ENCODE assay signal across 39 mouse cellular contexts in genomic region chr7:24410123-24410522, GRCm38 (mm10). TPM values are rescaled to one million over a fixed set of nuclear protein-coding genes. Genes with fewer than 3 reads are reported as not detected.
"Had no signal": no experiment of that assay in that cellular context is flagged by ENCODE, and none has a peak within 500 bp of the region (broad histone marks: within the 10 kb centered on the region; RNA-seq: fewer than 3 reads in every experiment).

No protein-coding gene starts in this region.

- DNase-seq: left cerebral cortex, postnatal 4 days; liver; liver, embryonic 13.5 days; liver, postnatal 0 days; lung, adult 18-20 months; lung, adult 2 months; lung, embryonic 14.5 days; lung, postnatal 10 days; lung, postnatal 14 days; lung, postnatal 36 days; lung, postnatal 4 days; midbrain, embryonic 14.5 days had no signal

- H3K27me3 ChIP-seq: limb, embryonic 12.5 days; limb, embryonic 13.5 days; limb, embryonic 15.5 days; liver, embryonic 12.5 days; liver, embryonic 13.5 days; liver, embryonic 15.5 days; lung, embryonic 15.5 days; megakaryocyte, embryonic 14.5 days; midbrain, embryonic 12.5 days; midbrain, embryonic 13.5 days; midbrain, embryonic 15.5 days; neural tube, embryonic 12.5 days had no signal

- H3K4me1 ChIP-seq: lung, embryonic 15.5 days; midbrain, embryonic 10.5 days; midbrain, embryonic 12.5 days had no signal

- H3K9me3 ChIP-seq: limb, embryonic 10.5 days; limb, embryonic 12.5 days; limb, embryonic 13.5 days; limb, embryonic 15.5 days; liver, embryonic 13.5 days; liver, embryonic 15.5 days; lung, embryonic 15.5 days; megakaryocyte, embryonic 14.5 days; midbrain, embryonic 12.5 days; midbrain, embryonic 13.5 days; midbrain, embryonic 15.5 days; neural tube, embryonic 12.5 days had no signal

- ATAC-seq: liver, embryonic 12.5 days; liver, postnatal 0 days; lung, postnatal 0 days; midbrain, embryonic 13.5 days; midbrain, embryonic 15.5 days; midbrain, embryonic 16.5 days had no signal

- H3K4me2 ChIP-seq: limb, embryonic 12.5 days; limb, embryonic 13.5 days; limb, embryonic 15.5 days; liver, embryonic 11.5 days; liver, embryonic 12.5 days; liver, embryonic 13.5 days; liver, embryonic 15.5 days; lung, embryonic 14.5 days; lung, embryonic 15.5 days; midbrain, embryonic 11.5 days; midbrain, embryonic 12.5 days; midbrain, embryonic 13.5 days; midbrain, embryonic 15.5 days; neural tube, embryonic 12.5 days had no signal

- H3K27ac ChIP-seq: limb, embryonic 10.5 days; limb, embryonic 12.5 days; limb, embryonic 13.5 days; limb, embryonic 15.5 days; liver, embryonic 12.5 days; liver, embryonic 13.5 days; liver, embryonic 14.5 days; liver, embryonic 15.5 days; lung, embryonic 15.5 days; macrophage; midbrain, embryonic 10.5 days; midbrain, embryonic 12.5 days; midbrain, embryonic 13.5 days; midbrain, embryonic 15.5 days; neural tube, embryonic 12.5 days had no signal

- H3K9ac ChIP-seq: limb, embryonic 12.5 days; limb, embryonic 13.5 days; limb, embryonic 15.5 days; liver, embryonic 12.5 days; liver, embryonic 13.5 days; liver, embryonic 14.5 days; liver, embryonic 15.5 days; liver, postnatal 0 days; lung, embryonic 14.5 days; lung, embryonic 15.5 days; midbrain, embryonic 12.5 days; midbrain, embryonic 13.5 days; midbrain, embryonic 15.5 days; neural tube, embryonic 12.5 days had no signal

- H3K4me3 ChIP-seq: limb, embryonic 10.5 days; limb, embryonic 12.5 days; limb, embryonic 13.5 days; limb, embryonic 15.5 days; liver, embryonic 12.5 days; liver, embryonic 13.5 days; liver, embryonic 15.5 days; lung, embryonic 15.5 days; megakaryocyte, embryonic 14.5 days; midbrain, embryonic 10.5 days; midbrain, embryonic 12.5 days; midbrain, embryonic 13.5 days; midbrain, embryonic 15.5 days; myocyte; neural tube, embryonic 12.5 days had no signal

RNA-seq across cellular contexts. Expression of gene Irgc1, which starts 42.0 kb away (rescaled TPM):
- polyA plus RNA-seq: limb, embryonic 10.5 days; limb, embryonic 11.5 days; limb, embryonic 12.5 days; limb, embryonic 13.5 days; limb, embryonic 14.5 days; liver, adult 2 months; liver, embryonic 11.5 days; liver, embryonic 12.5 days; liver, embryonic 13.5 days; liver, embryonic 14.5 days; liver, embryonic 16.5 days; lung, embryonic 14.5 days; lung, embryonic 15.5 days; lung, embryonic 16.5 days; macrophage; midbrain, embryonic 10.5 days; midbrain, embryonic 11.5 days; midbrain, embryonic 12.5 days; midbrain, embryonic 13.5 days; midbrain, embryonic 14.5 days; midbrain, embryonic 15.5 days; midbrain, embryonic 16.5 days; midbrain, postnatal 0 days; neural tube, embryonic 11.5 days; neural tube, embryonic 12.5 days had no signal
